Mouse (Mus musculus) neural tube, embryonic 15.5 days (tissue): ENCODE data around the gene Cbx8. TPM values are rescaled to one million over a fixed set of nuclear protein-coding genes. Genes with fewer than 3 reads are reported as not detected.

Experiments
- ATAC-seq: fragments of 200-750 bp; cut with Nextera tagmentation; 2 replicates; pipeline ENCODE4 v1.8.0; 2017; ENCODE audit warnings: mild to moderate bottlenecking, moderate TSS enrichment, moderate library complexity; ENCODE audit not compliant: low FRiP score
- H3K27ac ChIP-seq: fragments of 300-500 bp; sonication (generic); replicated peaks from 2 replicates; pipeline ENCODE4 v1.5.1; 2015; ENCODE audit warnings: mild to moderate bottlenecking, inconsistent platforms
- H3K27me3 ChIP-seq: fragments of 300-500 bp; sonication (generic); replicated peaks from 2 replicates; pipeline ENCODE4 v1.6.1; 2015; ENCODE audit warnings: inconsistent platforms
- H3K36me3 ChIP-seq: fragments of 300-500 bp; sonication (generic); 2 replicates; pipeline ENCODE4 v1.6.1; 2015; ENCODE audit warnings: inconsistent platforms
- H3K4me1 ChIP-seq: fragments of 300-500 bp; sonication (generic); 2 replicates; pipeline ENCODE4 v1.6.1; 2015; ENCODE audit warnings: inconsistent platforms
- H3K4me2 ChIP-seq: fragments of 300-500 bp; sonication (generic); 2 replicates; pipeline ENCODE4 v1.6.1; 2015; ENCODE audit warnings: inconsistent platforms, mild to moderate bottlenecking, moderate library complexity
- H3K4me3 ChIP-seq: fragments of 300-500 bp; sonication (generic); replicated peaks from 2 replicates; pipeline ENCODE4 v1.5.1; 2015; ENCODE audit warnings: mild to moderate bottlenecking, inconsistent platforms
- H3K9ac ChIP-seq: fragments of 300-500 bp; sonication (generic); replicated peaks from 2 replicates; pipeline ENCODE4 v1.6.1; 2015; ENCODE audit warnings: mild to moderate bottlenecking, inconsistent platforms
- H3K9me3 ChIP-seq: fragments of 300-500 bp; sonication (generic); replicated peaks from 2 replicates; pipeline ENCODE4 v1.6.1; 2016; ENCODE audit warnings: inconsistent platforms
- WGBS: fragments of 180-500 bp; shearing (Covaris S2); methylation state at CpG from one replicate; pipeline ENCODE4 v1.1.7; 2015; ENCODE audit warnings: mixed read lengths; 5-methylcytosine and 5-hydroxymethylcytosine counted together
- polyA plus RNA-seq: library from polyadenylated mRNA; unstranded; fragments of >200 nt; fragmentation: Nextera tagmentation; extraction: Ambion mirVana; gene quantifications from 2 replicates; pipeline ENCODE4 v1.2.1, GENCODE M21; 2015

Gene Cbx8
- polyA plus RNA-seq, 1 experiment from 2014 or later: 7.3 TPM

- no peak for ATAC-seq
- 4% methylated on average over 28 of the region's 28 CpGs for WGBS
- peak overlapping the region; percentile 92 for H3K4me3 ChIP-seq
- H3K27me3 ChIP-seq: peaks cover 39% of the 10 kb centered on the region
- H3K4me1 ChIP-seq: peaks cover 79% of the 10 kb centered on the region
- H3K27ac ChIP-seq: peak overlapping the region; percentile 99
- H3K9ac ChIP-seq: peak overlapping the region; percentile 97
- peaks cover 22% of the 10 kb centered on the region for H3K36me3 ChIP-seq
- H3K9me3 ChIP-seq: no peaks in the 10 kb centered on the region
- peak overlapping the region; percentile 90 for H3K4me2 ChIP-seq
Observed at GRCm38 (mm10) chr11:119083724-119084445, 43.1 kb upstream of the Cbx8 start.

GRCm38 (mm10) chr11:119082638-119083599 is 42.1 kb upstream of the Cbx8 start:
- Histone ChIP-seq H3K36me3 (peaks cover 22% of the 10 kb centered on the region), H3K9me3 (no peaks in the 10 kb centered on the region), H3K27me3 (peaks cover 29% of the 10 kb centered on the region), H3K4me3 (peak overlapping the region; percentile 92), H3K4me1 (peaks cover 81% of the 10 kb centered on the region), H3K9ac (peak overlapping the region; percentile 97), H3K27ac (no peak overlapping the region), H3K4me2 (peak overlapping the region; percentile 90)
- WGBS: 17% methylated on average over 20 of the region's 20 CpGs
- no peak for ATAC-seq

- Histone ChIP-seq H3K27ac (no peak overlapping the region), H3K4me3 (0 out of 2 replicates have a peak overlapping the region, but pooled peaks have one; percentile 15), H3K27me3 (peaks cover 20% of the 10 kb centered on the region), H3K36me3 (peaks cover 22% of the 10 kb centered on the region), H3K4me2 (peak overlapping the region; percentile 45; the same call in 1 of the 2 replicates), H3K9me3 (no peaks in the 10 kb centered on the region), H3K9ac (no peak overlapping the region), H3K4me1 (peaks cover 76% of the 10 kb centered on the region)
- WGBS: 29% methylated on average over 21 of the region's 21 CpGs
- ATAC-seq: no peak
Observed at GRCm38 (mm10) chr11:119081839-119082637, 41.3 kb upstream of the Cbx8 start.

- peaks cover 70% of the 10 kb centered on the region for H3K4me1 ChIP-seq
- no peaks in the 10 kb centered on the region for H3K9me3 ChIP-seq
- H3K36me3 ChIP-seq: peaks cover 22% of the 10 kb centered on the region
- no peak overlapping the region for H3K27ac ChIP-seq
- peaks cover 17% of the 10 kb centered on the region for H3K27me3 ChIP-seq
- 0 out of 2 replicates have a peak overlapping the region, but pooled peaks have one; percentile 4 for H3K9ac ChIP-seq
- ATAC-seq: no peak
- WGBS: 30% methylated on average over 47 of the region's 47 CpGs
- H3K4me2 ChIP-seq: peak overlapping the region; percentile 45
- peak overlapping the region; percentile 15 for H3K4me3 ChIP-seq
Observed at GRCm38 (mm10) chr11:119081148-119081838, 40.5 kb upstream of the Cbx8 start.

GRCm38 (mm10) chr11:119080461-119081147 is 39.8 kb upstream of the Cbx8 start:
- 35% methylated on average over 33 of the region's 33 CpGs for WGBS
- 0 out of 2 replicates have a peak overlapping the region, but pooled peaks have one; percentile 4 for H3K9ac ChIP-seq
- no peak for ATAC-seq
- peaks cover 17% of the 10 kb centered on the region for H3K27me3 ChIP-seq
- H3K27ac ChIP-seq: no peak overlapping the region
- H3K36me3 ChIP-seq: peaks cover 22% of the 10 kb centered on the region
- peak overlapping the region; percentile 15 for H3K4me3 ChIP-seq
- H3K9me3 ChIP-seq: no peaks in the 10 kb centered on the region
- peak overlapping the region; percentile 45 for H3K4me2 ChIP-seq
- peaks cover 70% of the 10 kb centered on the region for H3K4me1 ChIP-seq

GRCm38 (mm10) chr11:119079445-119079837 is 38.7 kb upstream of the Cbx8 start:
- peak overlapping the region; percentile 8 for H3K4me3 ChIP-seq
- H3K27me3 ChIP-seq: peaks cover 17% of the 10 kb centered on the region
- H3K27ac ChIP-seq: peak overlapping the region; percentile 63
- peaks cover 65% of the 10 kb centered on the region for H3K4me1 ChIP-seq
- peaks cover 22% of the 10 kb centered on the region for H3K36me3 ChIP-seq
- H3K4me2 ChIP-seq: peak overlapping the region; percentile 45
- no peaks in the 10 kb centered on the region for H3K9me3 ChIP-seq
- 29% methylated on average over 7 of the region's 7 CpGs for WGBS
- no peak for ATAC-seq
- H3K9ac ChIP-seq: peak overlapping the region; percentile 18

- H3K4me1 ChIP-seq: peaks cover 63% of the 10 kb centered on the region
- peak overlapping the region; percentile 18; the same call in 1 of the 2 replicates for H3K9ac ChIP-seq
- peak; percentile 65 for ATAC-seq
- H3K4me3 ChIP-seq: peak overlapping the region; percentile 8
- no peaks in the 10 kb centered on the region for H3K9me3 ChIP-seq
- peak overlapping the region; percentile 63 for H3K27ac ChIP-seq
- 6% methylated on average over 23 of the region's 27 CpGs for WGBS
- H3K27me3 ChIP-seq: peaks cover 17% of the 10 kb centered on the region
- peaks cover 22% of the 10 kb centered on the region for H3K36me3 ChIP-seq
- peak overlapping the region; percentile 45 for H3K4me2 ChIP-seq
Observed at GRCm38 (mm10) chr11:119078691-119079444, 38.1 kb upstream of the Cbx8 start.

- Histone ChIP-seq H3K4me2 (no peak overlapping the region), H3K9me3 (no peaks in the 10 kb centered on the region), H3K27me3 (peaks cover 17% of the 10 kb centered on the region), H3K27ac (peak overlapping the region; percentile 63), H3K9ac (no peak overlapping the region), H3K36me3 (peaks cover 22% of the 10 kb centered on the region), H3K4me1 (peaks cover 59% of the 10 kb centered on the region), H3K4me3 (no peak overlapping the region)
- 73% methylated on average over 4 of the region's 4 CpGs for WGBS
- no peak for ATAC-seq
Observed at GRCm38 (mm10) chr11:119077755-119078154, 37.0 kb upstream of the Cbx8 start.

GRCm38 (mm10) chr11:119075805-119076204 is 35.0 kb upstream of the Cbx8 start:
- H3K9ac ChIP-seq: no peak overlapping the region
- H3K9me3 ChIP-seq: no peaks in the 10 kb centered on the region
- H3K36me3 ChIP-seq: peaks cover 7% of the 10 kb centered on the region
- no peak overlapping the region for H3K4me3 ChIP-seq
- H3K4me2 ChIP-seq: no peak overlapping the region
- no peak for ATAC-seq
- H3K27me3 ChIP-seq: peaks cover 4% of the 10 kb centered on the region; the same call in 1 of the 2 replicates
- peaks cover 39% of the 10 kb centered on the region for H3K4me1 ChIP-seq
- no peak overlapping the region for H3K27ac ChIP-seq
- 94% methylated on average over 5 of the region's 5 CpGs for WGBS
